Mouse (Mus musculus) forebrain, embryonic 10.5 days (tissue): ENCODE data around the gene Egfl8. TPM values are rescaled to one million over a fixed set of nuclear protein-coding genes. Genes with fewer than 3 reads are reported as not detected.
A peak's percentile ranks its signal among the peaks of the same experiment; 100 is the strongest.

Experiments
- DNase-seq: peaks from one replicate; pipeline ENCODE4 v3.0.0-alpha.2; 2017; ENCODE audit warnings: low spot score; ENCODE audit errors: extremely low spot score
- H3K27ac ChIP-seq: fragments of 300-500 bp; sonication (generic); 2 replicates; pipeline ENCODE4 v1.5.1; 2016; ENCODE audit warnings: mild to moderate bottlenecking
- H3K27me3 ChIP-seq: fragments of 300-500 bp; sonication (generic); 2 replicates; pipeline ENCODE4 v1.6.1; 2016; ENCODE audit warnings: mild to moderate bottlenecking; ENCODE audit not compliant: poor library complexity, severe bottlenecking
- H3K36me3 ChIP-seq: fragments of 300-500 bp; sonication (generic); replicated peaks from 2 replicates; pipeline ENCODE4 v1.6.1; 2016; ENCODE audit warnings: mild to moderate bottlenecking, moderate library complexity
- H3K4me1 ChIP-seq: fragments of 300-500 bp; sonication (generic); 2 replicates; pipeline ENCODE4 v1.6.1; 2016
- H3K4me3 ChIP-seq: fragments of 300-500 bp; sonication (generic); 2 replicates; pipeline ENCODE4 v1.5.1; 2016; ENCODE audit warnings: mild to moderate bottlenecking, moderate library complexity
- H3K9me3 ChIP-seq: fragments of 300-500 bp; sonication (generic); 2 replicates; pipeline ENCODE4 v1.6.1; 2016; ENCODE audit warnings: mild to moderate bottlenecking, moderate library complexity
- WGBS: fragments of 180-500 bp; shearing (Covaris S2); methylation state at CpG from one replicate; pipeline ENCODE4 v1.1.7; 2016; 5-methylcytosine and 5-hydroxymethylcytosine counted together
- polyA plus RNA-seq: library from polyadenylated mRNA; unstranded; fragments of >200 nt; fragmentation: Nextera tagmentation; extraction: Ambion mirVana; gene quantifications from 2 replicates; pipeline ENCODE4 v1.2.1, GENCODE M21; 2016

Gene Egfl8
- polyA plus RNA-seq, 1 experiment from 2014 or later = 1.6 TPM

- Histone ChIP-seq H3K9me3 (no peaks in the 10 kb centered on the region), H3K4me3 (peak overlapping the region; percentile 80), H3K27ac (peak overlapping the region; percentile 67; the same call in 1 of the 2 replicates), H3K4me1 (peaks cover 69% of the 10 kb centered on the region), H3K27me3 (peaks cover 61% of the 10 kb centered on the region), H3K36me3 (peaks cover 1% of the 10 kb centered on the region)
- WGBS = 2% methylated on average over 47 of the region's 48 CpGs
- DNase-seq = no peak
Observed at GRCm38 (mm10) chr17:34630761-34631301, 15.1 kb upstream of the Egfl8 start.

GRCm38 (mm10) chr17:34629796-34630603, 14.2 kb upstream of the Egfl8 start:
- peaks cover 72% of the 10 kb centered on the region for H3K4me1 ChIP-seq
- peak overlapping the region; percentile 89 for H3K27ac ChIP-seq
- H3K4me3 ChIP-seq = peak overlapping the region; percentile 80
- H3K9me3 ChIP-seq = no peaks in the 10 kb centered on the region
- H3K36me3 ChIP-seq = peaks cover 9% of the 10 kb centered on the region
- no peak for DNase-seq
- WGBS = 11% methylated on average over 12 of the region's 12 CpGs
- H3K27me3 ChIP-seq = peaks cover 61% of the 10 kb centered on the region

- under 1% methylated on average over 16 of the region's 16 CpGs for WGBS
- H3K4me1 ChIP-seq = peaks cover 72% of the 10 kb centered on the region
- peak within 1 kb of the TSS; percentile 89 for H3K27ac ChIP-seq
- H3K27me3 ChIP-seq = peaks cover 61% of the 10 kb centered on the region
- peaks cover 11% of the 10 kb centered on the region for H3K36me3 ChIP-seq
- DNase-seq = peak; percentile 53
- H3K9me3 ChIP-seq = no peaks in the 10 kb centered on the region
- peak within 1 kb of the TSS; percentile 80 for H3K4me3 ChIP-seq
Observed at GRCm38 (mm10) chr17:34629221-34629751, 13.5 kb upstream of the Egfl8 start, which contains the start of gene Prrt1. TSS of gene Prrt1 (plus strand) at chr17:34629533.

- H3K27me3 ChIP-seq = peaks cover 56% of the 10 kb centered on the region
Observed at GRCm38 (mm10) chr17:34628644-34628967, 12.8 kb upstream of the Egfl8 start.

GRCm38 (mm10) chr17:34627943-34628643, 12.3 kb upstream of the Egfl8 start, which contains the start of gene Ppt2:
TSS of gene Ppt2 (minus strand) at chr17:34628510.
- H3K9me3 ChIP-seq = no peaks in the 10 kb centered on the region
- peaks cover 67% of the 10 kb centered on the region for H3K4me1 ChIP-seq
- whole genome bisulfite sequencing = 10% methylated on average over 29 of the region's 29 CpGs
- H3K36me3 ChIP-seq = peaks cover 20% of the 10 kb centered on the region
- no peak for DNase-seq
- H3K27ac ChIP-seq = peak within 1 kb of the TSS; percentile 89
- H3K4me3 ChIP-seq = peak within 1 kb of the TSS; percentile 80
- H3K27me3 ChIP-seq = peaks cover 51% of the 10 kb centered on the region

More at GRCm38 (mm10) chr17:34628644-34628967, 12.8 kb upstream of the Egfl8 start:
- Histone ChIP-seq H3K27ac (peak overlapping the region; percentile 89), H3K36me3 (peaks cover 15% of the 10 kb centered on the region), H3K9me3 (no peaks in the 10 kb centered on the region), H3K4me1 (peaks cover 72% of the 10 kb centered on the region), H3K4me3 (peak overlapping the region; percentile 80)
- DNase-seq = no peak
- 12% methylated on average over 5 of the region's 5 CpGs for WGBS

GRCm38 (mm10) chr17:34627093-34627942, 11.5 kb upstream of the Egfl8 start:
- Histone ChIP-seq H3K9me3 (no peaks in the 10 kb centered on the region), H3K36me3 (peaks cover 28% of the 10 kb centered on the region), H3K4me3 (peak overlapping the region; percentile 80), H3K4me1 (peaks cover 63% of the 10 kb centered on the region), H3K27ac (peak overlapping the region; percentile 89), H3K27me3 (peaks cover 44% of the 10 kb centered on the region)
- WGBS = under 1% methylated on average over 44 of the region's 45 CpGs
- peak; percentile 92 for DNase-seq

- H3K4me1 ChIP-seq = peaks cover 57% of the 10 kb centered on the region
- WGBS = under 1% methylated on average over 18 of the region's 18 CpGs
- peak; percentile 61 for DNase-seq
Observed at GRCm38 (mm10) chr17:34626773-34627092, 11.0 kb upstream of the Egfl8 start.

GRCm38 (mm10) chr17:34626062-34626772, 10.4 kb upstream of the Egfl8 start:
- no peak for DNase-seq
- peak overlapping the region; percentile 89 for H3K27ac ChIP-seq
- peaks cover 52% of the 10 kb centered on the region for H3K4me1 ChIP-seq
- peaks cover 33% of the 10 kb centered on the region for H3K27me3 ChIP-seq
- 53% methylated on average over 16 of the region's 16 CpGs for WGBS
- H3K4me3 ChIP-seq = peak overlapping the region; percentile 80
- H3K36me3 ChIP-seq = peaks cover 39% of the 10 kb centered on the region
- H3K9me3 ChIP-seq = no peaks in the 10 kb centered on the region

More at GRCm38 (mm10) chr17:34626773-34627092, 11.0 kb upstream of the Egfl8 start:
- H3K27ac ChIP-seq = peak overlapping the region; percentile 89
- H3K36me3 ChIP-seq = peaks cover 34% of the 10 kb centered on the region
- H3K9me3 ChIP-seq = no peaks in the 10 kb centered on the region
- peak overlapping the region; percentile 80 for H3K4me3 ChIP-seq
- peaks cover 38% of the 10 kb centered on the region for H3K27me3 ChIP-seq

GRCm38 (mm10) chr17:34624981-34625380, 9.2 kb upstream of the Egfl8 start:
- H3K27ac ChIP-seq = no peak overlapping the region
- H3K4me1 ChIP-seq = peaks cover 39% of the 10 kb centered on the region
- WGBS = 97% methylated on average over 3 of the region's 3 CpGs
- peaks cover 47% of the 10 kb centered on the region for H3K36me3 ChIP-seq
- peaks cover 20% of the 10 kb centered on the region for H3K27me3 ChIP-seq
- no peak for DNase-seq
- H3K4me3 ChIP-seq = no peak overlapping the region
- H3K9me3 ChIP-seq = no peaks in the 10 kb centered on the region

GRCm38 (mm10) chr17:34623161-34623560, 7.4 kb upstream of the Egfl8 start:
- 90% methylated on average over 9 of the region's 9 CpGs for WGBS
- Histone ChIP-seq H3K4me1 (peaks cover 21% of the 10 kb centered on the region), H3K27me3 (peaks cover 2% of the 10 kb centered on the region; the same call in 1 of the 2 replicates), H3K27ac (no peak overlapping the region), H3K4me3 (no peak overlapping the region), H3K36me3 (peaks cover 47% of the 10 kb centered on the region), H3K9me3 (no peaks in the 10 kb centered on the region)
- no peak for DNase-seq

GRCm38 (mm10) chr17:34621006-34621405, 5.2 kb upstream of the Egfl8 start:
- H3K36me3 ChIP-seq = peaks cover 62% of the 10 kb centered on the region

More at GRCm38 (mm10) chr17:34621006-34621405, 5.2 kb upstream of the Egfl8 start:
- WGBS = 93% methylated on average over 8 of the region's 8 CpGs
- DNase-seq = no peak
- Histone ChIP-seq H3K27me3 (no peaks in the 10 kb centered on the region), H3K4me1 (peaks cover 13% of the 10 kb centered on the region), H3K4me3 (no peak overlapping the region), H3K9me3 (no peaks in the 10 kb centered on the region), H3K27ac (no peak overlapping the region)
